ENCODE assay signal across 14 mouse cellular contexts in genomic region chr7:3198884-3199283, GRCm38 (mm10). TPM values are rescaled to one million over a fixed set of nuclear protein-coding genes. Genes with fewer than 3 reads are reported as not detected.
DNase-seq lines count a peak whose midpoint lies in the region; ATAC-seq and TF ChIP-seq lines count a peak whose summit lies in the region.
"Had no signal": no experiment of that assay in that cellular context is flagged by ENCODE, and none has a peak within 500 bp of the region (broad histone marks: within the 10 kb centered on the region; RNA-seq: fewer than 3 reads in every experiment).

No protein-coding gene starts in this region.

- no peak overlapping the region for H3K4me2 ChIP-seq in lung, embryonic 14.5 days
- H3K4me2 ChIP-seq: forebrain, embryonic 13.5 days had no signal

- H3K4me1 ChIP-seq in lung, embryonic 14.5 days (ENCODE audit: insufficient read depth), result no peaks in the 10 kb centered on the region
- no peaks in the 10 kb centered on the region for H3K4me1 ChIP-seq in small intestine, adult 2 months (ENCODE audit: control insufficient read depth, insufficient read depth, insufficient read length, low read length)
- H3K4me1 ChIP-seq: forebrain, embryonic 13.5 days had no signal

- H3K9me3 ChIP-seq in lung, embryonic 14.5 days (ENCODE audit: low read depth, low read length), result no peaks in the 10 kb centered on the region
- H3K9me3 ChIP-seq: forebrain, embryonic 13.5 days had no signal

- H3K36me3 ChIP-seq in lung, embryonic 14.5 days (ENCODE audit: insufficient read depth), result no peaks in the 10 kb centered on the region
- no peaks in the 10 kb centered on the region for H3K36me3 ChIP-seq in small intestine, adult 2 months (ENCODE audit: control insufficient read depth, insufficient read depth, low read length)

- ATAC-seq in lung, embryonic 14.5 days (ENCODE audit: insufficient read depth), result no peak
- peak; percentile 71 for ATAC-seq in common myeloid progenitor, adult 5-6 weeks (replicated peaks; ENCODE audit: low read depth, poor library complexity, severe bottlenecking)
- ATAC-seq: activated CD4-positive, CD25-positive, alpha-beta regulatory T cell, adult 4 months; forebrain, embryonic 13.5 days had no signal

- H3K27me3 ChIP-seq in lung, embryonic 14.5 days (ENCODE audit: insufficient read depth, low read length), result no peaks in the 10 kb centered on the region
- H3K27me3 ChIP-seq in small intestine, adult 2 months (ENCODE audit: control insufficient read depth, insufficient read depth, low read length), result no peaks in the 10 kb centered on the region
- H3K27me3 ChIP-seq: forebrain, embryonic 13.5 days had no signal

- WGBS in lung, embryonic 14.5 days, result 41% methylated on average over 11 of the region's 11 CpGs
- 47% methylated on average over 11 of the region's 11 CpGs for WGBS in small intestine, adult 2 months

- H3K9ac ChIP-seq in lung, embryonic 14.5 days, result no peak overlapping the region
- H3K9ac ChIP-seq: forebrain, embryonic 13.5 days had no signal

- peak; percentile 24 for DNase-seq in lung, embryonic 14.5 days
- no peak for DNase-seq in lung, postnatal 4 days
- peak; percentile 63 for DNase-seq in NIH3T3 (ENCODE audit: low read depth)
- no peak for DNase-seq in ovary, postnatal 14 days (ENCODE audit: low spot score)
- no peak for DNase-seq in heart, adult 18-20 months
- DNase-seq: cerebellum, adult 9-10 months; heart, postnatal 10 days; kidney, postnatal 25 days; thymus, postnatal 36 days had no signal

- no peak overlapping the region for H3K27ac ChIP-seq in lung, embryonic 14.5 days (ENCODE audit: low read depth)
- no peak overlapping the region for H3K27ac ChIP-seq in small intestine, adult 2 months (ENCODE audit: insufficient read depth, low read depth, low read length)
- H3K27ac ChIP-seq: forebrain, embryonic 13.5 days had no signal

- no peak for TF ChIP-seq POLR2A in small intestine, adult 2 months (IDR thresholded peaks at IDR 0.05; ENCODE audit: low read depth, low read length)

- no peak overlapping the region for H3K4me3 ChIP-seq in lung, embryonic 14.5 days (ENCODE audit: low read depth, low read length)
- no peak overlapping the region for H3K4me3 ChIP-seq in small intestine, adult 2 months (ENCODE audit: low read depth, low read length)
- H3K4me3 ChIP-seq: forebrain, embryonic 13.5 days had no signal

- peak; percentile 40 for TF ChIP-seq CTCF in lung, embryonic 14.5 days (IDR thresholded peaks at IDR 0.05; ENCODE audit: low read depth)
- peak; percentile 41; the same call in 1 of the 2 replicates for TF ChIP-seq CTCF in small intestine, adult 2 months (IDR thresholded peaks at IDR 0.05; ENCODE audit: extremely low read depth, insufficient read length, insufficient replicate concordance, low read depth, low read length)

RNA-seq across cellular contexts. Expression of gene AU018091, which starts 29.9 kb away (rescaled TPM):
- polyA plus RNA-seq in lung, embryonic 14.5 days (2014; fragmentation: Nextera tagmentation; extraction: Ambion mirVana), result not detected in 2 replicates
- total RNA-seq in common myeloid progenitor, adult 5-6 weeks (2017), result not detected in 2 replicates
- not detected in 2 replicates for polyA plus RNA-seq in small intestine, adult 2 months (2012; rRNA removed)
- not detected for total RNA-seq in heart, adult 18-20 months (2021)
- total RNA-seq: heart, postnatal 10 days had no signal
- polyA plus RNA-seq: activated CD4-positive, CD25-positive, alpha-beta regulatory T cell, adult 4 months; forebrain, embryonic 13.5 days had no signal

RNA-seq across cellular contexts. Expression of gene Nlrp12, which starts 50.7 kb away (rescaled TPM):
- polyA plus RNA-seq in lung, embryonic 14.5 days (2014; fragmentation: Nextera tagmentation; extraction: Ambion mirVana), result not detected in 2 replicates
- 0.23 TPM in 1 of 2 replicates, not detected in the other for total RNA-seq in common myeloid progenitor, adult 5-6 weeks (2017)
- polyA plus RNA-seq in small intestine, adult 2 months (2012; rRNA removed), result 0.05 and 0.06 TPM in 2 replicates
- not detected for total RNA-seq in heart, adult 18-20 months (2021)
- polyA plus RNA-seq: forebrain, embryonic 13.5 days; limb, embryonic 14.5 days had no signal

Comparison
In these comparisons a context has a peak if more than half of its experiments do, and no peak if none do; other contexts are left out.
1. DNase-seq: peak in lung, embryonic 14.5 days (single experiment) and NIH3T3 (single experiment); none in lung, postnatal 4 days (0 of 2), ovary, postnatal 14 days (single experiment) and heart, adult 18-20 months (0 of 2).